Mouse (Mus musculus) liver, adult 2 months (tissue): ENCODE data around the gene Pxdc1.

Source experiments
- CTCF ChIP-seq: fragments of 200-500 bp; IDR thresholded peaks from 2 replicates; pipeline ENCODE4 v1.5.1; 2011; ENCODE audit warnings: low read depth, low read length, control low read depth
- POLR2A ChIP-seq: fragments of 200-500 bp; IDR thresholded peaks from 2 replicates; pipeline ENCODE4 v1.6.1; 2011; ENCODE audit warnings: low read length, control low read depth; ENCODE audit not compliant: insufficient read depth; ENCODE audit errors: extremely low read depth

- TF ChIP-seq CTCF, result no peak
- no peak for TF ChIP-seq POLR2A
Observed at GRCm38 (mm10) chr13:34685008-34685765, 31.9 kb upstream of the Pxdc1 start.
